Mouse (Mus musculus) urinary bladder, postnatal 14 days (tissue): ENCODE measurements around the gene Tmem104.

ENCODE experiments used
- DNase-seq: peaks from one replicate; pipeline ENCODE4 v3.0.0; 2021; ENCODE audit warnings: low spot score

The Tmem104 gene

DNA sequence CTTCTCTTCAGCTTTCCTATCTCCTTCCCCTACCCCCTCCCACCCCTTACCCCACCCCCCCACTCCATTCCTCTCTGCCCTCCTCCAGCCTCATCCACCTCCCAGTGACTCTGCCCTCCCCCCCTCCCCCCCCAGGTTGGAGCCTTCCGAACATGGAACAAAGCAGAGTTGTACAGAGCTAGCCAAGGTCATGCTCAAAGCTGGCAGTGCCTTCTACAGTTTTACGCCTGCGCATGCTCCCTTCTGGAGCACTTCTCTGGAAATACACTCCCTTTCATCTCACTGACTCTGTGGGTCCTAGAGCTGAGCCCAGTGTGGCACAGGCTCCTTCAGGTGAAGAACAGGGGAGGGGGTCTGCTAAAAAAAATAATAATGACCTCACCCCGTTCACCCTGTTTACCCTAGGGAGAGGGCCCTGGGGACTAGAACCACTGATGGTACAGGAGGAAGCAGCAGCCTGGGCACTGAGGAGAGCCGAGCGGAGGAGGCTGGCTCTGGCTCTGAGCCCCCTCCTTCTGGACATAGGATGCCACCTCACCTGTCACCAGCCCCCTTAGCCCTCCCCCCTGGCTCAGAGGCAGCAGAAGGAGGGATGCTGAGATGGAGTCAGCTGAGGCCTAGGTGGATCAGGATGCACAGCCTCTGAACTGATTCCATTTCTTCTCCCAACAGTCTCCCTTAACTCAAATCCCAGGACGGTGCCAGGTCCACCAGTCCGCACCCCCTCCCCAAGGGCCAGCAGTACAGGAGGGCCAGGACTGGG, 95.6 kb downstream of the Tmem104 start:
- DNase-seq, result no peak

DNA sequence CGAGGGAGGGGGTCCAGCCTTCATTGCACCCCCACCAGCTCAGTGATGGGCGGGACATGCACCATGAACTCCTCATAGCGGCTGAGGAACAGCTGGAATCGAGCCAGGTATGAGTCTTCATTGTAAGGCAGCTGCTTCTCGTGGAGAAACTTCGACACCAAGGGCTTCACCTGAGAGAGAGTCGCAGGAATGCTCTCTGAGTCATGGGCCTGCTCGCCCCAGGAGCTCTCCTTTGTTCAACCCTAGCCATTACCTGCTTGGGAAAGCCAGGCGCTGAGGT, 96.1 kb downstream of the Tmem104 start:
- DNase-seq, result no peak

DNA sequence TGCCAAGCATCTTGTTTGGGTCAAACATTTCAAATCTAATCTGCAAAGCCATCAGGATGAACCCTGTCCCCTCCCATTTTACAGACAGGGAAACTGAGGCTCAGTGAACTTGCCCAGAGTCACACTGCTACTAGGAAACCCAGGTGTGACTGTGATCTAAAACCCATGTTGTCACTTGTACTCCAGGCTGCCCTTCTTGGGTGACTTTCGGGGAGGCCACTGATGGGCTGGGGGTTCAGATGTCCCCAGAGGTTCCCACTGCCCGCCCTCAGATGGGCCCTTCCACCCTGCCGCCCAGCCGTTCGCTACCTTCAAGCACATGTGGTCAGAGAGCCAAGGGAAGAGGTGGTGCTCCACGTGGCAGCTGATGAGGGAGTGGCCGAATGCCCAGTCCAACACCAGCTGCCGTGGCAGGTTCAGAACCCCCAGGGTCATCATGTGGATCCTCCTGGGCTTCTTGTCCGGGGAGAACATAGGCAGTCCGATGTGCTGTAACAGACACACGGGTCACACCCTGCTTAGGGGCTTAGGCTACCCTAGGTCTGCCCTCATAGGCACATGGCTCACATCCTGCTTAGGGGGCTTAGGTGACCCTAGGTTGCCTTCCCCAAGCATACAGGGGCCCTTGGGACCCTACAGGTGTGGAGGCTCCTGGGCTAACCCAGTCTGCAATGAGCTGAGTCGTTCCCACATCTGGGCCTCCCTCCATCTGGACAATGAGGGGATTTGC, 96.8 kb downstream of the Tmem104 start:
- no peak for DNase-seq

DNA sequence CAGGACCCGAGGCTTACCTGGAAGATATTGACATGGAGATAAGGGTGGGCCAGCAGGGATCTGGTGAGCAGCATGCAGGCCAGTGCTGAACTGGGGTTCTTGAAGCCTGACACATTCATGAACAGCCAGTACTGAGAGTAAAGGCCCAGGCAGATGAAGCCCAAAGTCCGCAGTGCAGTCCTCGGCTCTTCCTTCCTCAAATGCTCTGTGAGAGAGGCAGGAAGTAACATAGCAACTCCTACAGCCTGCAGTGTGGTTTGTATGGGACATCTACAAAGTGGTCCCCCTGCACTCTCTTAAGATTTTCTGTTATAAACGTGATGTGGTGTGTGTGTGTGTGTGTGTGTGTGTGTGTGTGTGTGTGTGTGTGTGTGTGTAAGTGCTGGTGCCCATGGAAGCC, 98.0 kb downstream of the Tmem104 start:
- DNase-seq, result no peak

DNA sequence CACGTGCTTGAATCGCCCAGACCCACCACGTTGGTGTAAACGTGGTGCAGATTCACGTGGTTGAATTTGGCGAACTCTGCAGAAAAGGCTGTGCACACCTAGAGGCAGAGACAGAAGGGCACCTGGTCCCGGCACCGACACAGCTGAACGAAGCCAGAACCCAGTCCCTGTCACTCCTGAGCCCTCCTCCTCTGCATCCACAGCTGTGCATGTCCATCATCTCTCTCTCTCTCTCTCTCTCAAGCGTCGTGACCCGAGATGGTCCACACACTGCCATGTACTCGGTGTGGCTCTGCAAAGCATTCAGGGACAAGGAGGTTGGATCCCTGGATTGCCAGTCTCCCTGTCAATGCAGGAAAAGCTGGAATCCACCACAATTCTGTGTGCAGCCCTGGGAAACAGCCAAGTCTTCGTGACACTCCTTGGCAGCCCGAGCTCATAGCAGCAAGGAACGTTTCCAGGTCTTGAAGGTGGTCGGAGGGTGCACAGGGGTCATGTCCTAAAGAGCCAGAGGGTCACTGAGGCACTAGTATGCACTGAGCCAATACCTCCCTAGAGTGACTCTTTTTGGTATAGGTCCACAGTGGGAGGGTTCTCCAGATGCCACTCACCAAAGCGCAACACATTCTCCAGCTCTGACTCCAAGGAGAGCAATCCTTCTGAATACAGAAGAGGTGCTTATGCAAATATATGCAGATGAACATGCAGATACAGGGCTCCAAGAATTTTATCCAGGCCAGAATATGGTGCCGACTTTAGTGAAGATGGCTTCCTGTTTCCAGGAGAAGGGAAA, 99.1 kb downstream of the Tmem104 start:
- no peak for DNase-seq

DNA sequence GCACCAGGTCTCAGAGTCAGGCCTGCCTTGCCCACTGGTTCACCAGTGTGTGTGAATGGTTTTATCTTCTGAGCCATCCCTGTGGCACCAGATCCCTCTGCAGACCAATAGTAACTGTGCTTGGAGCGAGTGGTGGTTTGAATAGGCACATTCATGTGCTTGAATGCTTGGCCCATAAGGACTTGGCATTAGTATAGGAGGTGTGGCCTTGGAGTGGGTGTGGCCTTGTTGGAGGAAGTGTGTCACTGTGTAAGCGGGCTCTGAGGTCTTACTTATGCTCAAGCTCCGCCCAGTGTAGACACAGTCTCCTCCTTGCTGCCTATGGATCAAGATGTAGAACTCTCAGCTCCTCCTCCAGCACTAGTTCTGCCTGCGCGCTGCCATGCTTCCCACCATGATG, 100.1 kb downstream of the Tmem104 start:
- no peak for DNase-seq

DNA sequence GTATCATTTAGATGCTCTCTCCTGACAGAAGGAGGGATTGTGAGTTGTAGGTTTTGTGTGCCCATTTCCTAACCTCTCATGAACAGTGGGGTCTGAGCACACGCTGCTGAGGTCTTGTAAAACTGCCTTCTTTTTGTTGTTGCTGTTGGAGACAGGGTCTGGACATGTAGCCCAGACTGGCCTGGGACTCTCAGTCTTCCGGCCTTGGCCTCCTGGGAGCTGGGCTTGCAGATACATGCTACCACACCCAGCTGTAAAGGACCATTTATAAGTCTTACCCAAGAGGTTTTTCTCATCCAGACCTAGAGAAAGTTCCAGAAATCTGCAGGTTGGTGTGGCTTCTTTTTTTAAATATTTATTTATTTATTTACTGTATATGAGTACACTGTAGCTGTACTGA, 101.0 kb downstream of the Tmem104 start:
- DNase-seq, result no peak

DNA sequence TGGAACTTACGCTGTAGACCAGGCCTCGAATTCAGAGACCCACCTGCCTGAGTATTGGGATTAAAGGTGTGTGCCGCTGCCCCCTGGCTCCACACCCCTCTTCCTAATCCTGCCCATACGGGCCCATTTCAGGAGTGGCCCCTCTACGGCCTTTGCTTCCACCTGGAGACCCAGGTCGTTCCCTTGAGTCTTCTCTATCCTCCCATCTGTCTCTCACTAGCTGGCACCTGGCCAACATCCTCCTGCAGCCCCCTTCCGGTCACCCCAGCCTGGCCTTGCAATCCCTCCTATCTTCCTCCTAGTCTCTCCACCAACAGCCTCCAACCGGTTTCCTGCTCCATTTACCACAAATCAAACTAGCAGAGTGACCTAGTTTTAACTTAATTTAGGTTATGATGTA, 102.6 kb downstream of the Tmem104 start:
- DNase-seq, result no peak

DNA sequence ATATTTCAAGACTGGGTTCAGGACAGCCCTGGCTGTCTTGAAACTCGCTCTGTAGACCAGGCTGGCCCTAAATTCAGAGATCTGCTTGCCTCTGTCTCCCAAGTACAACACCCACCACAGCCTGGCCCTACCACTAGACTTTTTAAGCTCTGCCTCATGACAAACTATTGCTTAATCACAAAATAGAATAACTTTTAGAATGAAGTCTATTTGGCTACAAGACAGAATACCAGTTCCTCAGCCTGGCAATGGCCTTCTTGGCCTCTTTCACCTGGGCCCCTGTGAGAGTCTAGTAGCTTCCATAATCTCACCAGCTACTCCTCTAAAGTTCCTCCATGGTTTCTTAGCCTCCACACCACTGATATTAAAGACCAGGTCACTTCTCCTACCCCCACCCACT, 103.0 kb downstream of the Tmem104 start:
- DNase-seq, result no peak

DNA sequence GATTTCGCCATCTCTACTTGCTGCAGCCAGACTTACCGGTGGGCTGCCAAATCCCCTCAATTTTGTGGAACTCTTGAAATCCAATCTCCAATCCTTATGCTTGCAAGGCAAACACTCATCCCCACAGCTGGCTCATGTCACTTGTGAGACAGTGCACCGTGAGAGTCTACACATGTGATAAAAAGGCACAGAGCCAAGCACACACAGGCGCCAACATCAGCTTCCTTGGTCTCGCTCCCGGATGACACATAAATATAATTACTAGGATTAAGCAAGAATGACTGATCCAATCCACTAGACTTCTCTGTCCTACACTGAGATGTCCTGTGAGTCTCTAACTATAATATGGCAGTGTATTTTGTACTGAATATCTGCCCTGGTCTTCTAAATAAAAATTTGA, 103.6 kb downstream of the Tmem104 start:
- DNase-seq, result peak; percentile 82

DNA sequence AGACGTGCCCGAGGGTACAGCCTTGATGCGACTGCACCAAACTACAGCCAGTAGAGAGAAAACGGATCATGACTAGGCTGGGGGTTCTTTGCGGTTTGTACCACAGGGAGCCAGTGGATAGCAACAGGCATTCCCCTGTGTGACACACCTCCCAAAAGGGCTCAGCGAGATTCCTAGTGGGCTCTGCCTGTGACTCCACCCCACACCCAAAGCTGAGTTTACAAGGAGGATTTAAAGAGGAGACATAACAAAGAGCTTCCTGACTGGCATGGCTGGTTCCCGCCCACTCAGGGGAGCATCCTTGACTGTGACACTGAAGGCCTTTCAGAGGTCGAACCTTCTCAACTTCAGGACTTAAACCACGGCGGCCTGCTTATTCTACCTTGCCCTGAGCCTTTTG, 104.2 kb downstream of the Tmem104 start:
- no peak for DNase-seq

DNA sequence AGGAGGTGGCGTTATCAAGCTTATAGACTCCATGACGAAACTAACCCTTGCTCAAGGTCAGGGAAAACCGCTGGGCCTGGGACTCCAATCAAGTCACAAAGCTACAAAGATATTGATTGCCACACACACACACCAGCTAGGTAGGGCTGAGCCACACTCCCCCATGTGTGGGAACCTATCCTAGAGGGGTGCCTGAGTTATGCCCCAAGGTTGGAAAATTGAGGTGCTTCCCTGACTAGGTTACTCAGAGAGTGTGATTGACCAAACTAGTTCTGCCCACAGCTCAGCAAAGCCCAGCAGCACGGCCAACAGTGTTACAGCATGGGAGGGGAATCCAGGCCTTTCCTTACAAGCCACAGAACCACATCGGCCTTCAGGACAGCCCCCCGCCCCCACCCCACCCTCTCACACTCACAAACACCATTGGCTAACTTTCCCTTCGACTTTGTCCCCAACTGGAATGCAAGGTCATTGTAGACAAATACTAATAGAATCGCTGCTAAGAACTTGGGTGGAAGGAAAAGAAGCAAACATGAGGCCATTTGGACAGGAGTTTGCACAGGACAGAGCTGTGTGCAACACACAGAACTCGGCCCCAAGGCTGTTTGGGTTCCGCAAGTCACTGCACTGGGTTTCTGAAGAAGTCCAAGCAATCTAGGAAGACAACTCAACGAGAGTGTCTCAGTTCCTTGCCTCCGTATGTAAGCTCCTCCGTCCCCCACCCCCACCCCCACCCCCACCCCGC, 105.5 kb downstream of the Tmem104 start:
- no peak for DNase-seq

DNA sequence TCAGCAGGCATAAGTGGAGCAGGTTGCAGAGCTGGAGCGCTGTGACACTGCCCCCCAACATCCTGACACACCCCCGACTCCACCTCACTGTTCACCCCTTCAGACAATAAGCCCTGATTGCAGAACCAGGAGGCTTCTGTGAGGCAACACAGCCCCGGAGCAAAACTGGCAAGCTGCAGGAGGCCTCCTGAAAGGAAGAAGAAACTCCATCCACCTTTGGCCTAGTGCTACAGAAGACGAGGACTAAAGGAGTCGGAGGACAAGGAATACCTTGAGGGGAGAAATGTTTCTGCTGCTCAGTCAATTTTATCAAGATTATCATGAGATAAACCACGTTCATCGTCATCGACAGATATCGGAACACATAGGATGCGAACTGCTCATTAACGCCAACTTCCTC, 108.7 kb downstream of the Tmem104 start:
- DNase-seq, result no peak
